In genomic region chr10:15300199-15301085, GRCm38 (mm10) we compare ENCODE assay signal across 8 mouse cellular contexts.
DNase-seq lines count a peak whose midpoint lies in the region; ATAC-seq lines count a peak whose summit lies in the region.

No protein-coding gene starts in this region.

- H3K27ac ChIP-seq in intestine, embryonic 16.5 days (ENCODE audit: low read length) = no peak overlapping the region

- no peak overlapping the region for H3K4me3 ChIP-seq in intestine, embryonic 16.5 days (ENCODE audit: low read length)

- H3K27me3 ChIP-seq in intestine, embryonic 16.5 days (replicated peaks; ENCODE audit: control insufficient read depth, insufficient read depth, low read length) = no peaks in the 10 kb centered on the region

- no peak overlapping the region for H3K4me2 ChIP-seq in intestine, embryonic 16.5 days (ENCODE audit: low read depth, low read length)

- no peaks in the 10 kb centered on the region for H3K9me3 ChIP-seq in intestine, embryonic 16.5 days (ENCODE audit: control insufficient read depth, low read length)

- WGBS in intestine, embryonic 16.5 days = 40% methylated on average over 8 of the region's 8 CpGs

- intact Hi-C loops in left cerebral cortex, postnatal 25 days (cut with DNase I) = loop anchor here (5.0 to 10.0 kb wide), 2 partner anchors 507 to 1744 kb away; no protein-coding TSS in a partner anchor

- no peak overlapping the region for H3K9ac ChIP-seq in intestine, embryonic 16.5 days (ENCODE audit: low read depth, low read length)

- ATAC-seq in intestine, embryonic 16.5 days = peak; percentile 77

- no peaks in the 10 kb centered on the region for H3K36me3 ChIP-seq in intestine, embryonic 16.5 days (ENCODE audit: control insufficient read depth, insufficient read depth, low read length)

- peak; percentile 78 for DNase-seq in adrenal gland, adult 2 months
- DNase-seq in embryo, embryonic 10.5 days (ENCODE audit: low spot score) = peak; percentile 90
- peak; percentile 42 for DNase-seq in gastrocnemius, postnatal 25 days
- peak; percentile 74 to 80 for DNase-seq in left cerebral cortex, postnatal 25 days (ENCODE audit: low spot score in 2 of 2)
- peak; percentile 88 for DNase-seq in mesoderm, embryonic 11.5 days (ENCODE audit: low read depth, low spot score)
- DNase-seq in right cerebral cortex, postnatal 25 days = peak; percentile 58
- peak; percentile 66 to 74 for DNase-seq in urinary bladder, postnatal 36 days (ENCODE audit: low spot score in 2 of 2)

- no peaks in the 10 kb centered on the region for H3K4me1 ChIP-seq in intestine, embryonic 16.5 days (ENCODE audit: control insufficient read depth, insufficient read depth, low read length)
